Mouse (Mus musculus): Measurements from ENCODE around the gene Ccnd2.

DNA sequence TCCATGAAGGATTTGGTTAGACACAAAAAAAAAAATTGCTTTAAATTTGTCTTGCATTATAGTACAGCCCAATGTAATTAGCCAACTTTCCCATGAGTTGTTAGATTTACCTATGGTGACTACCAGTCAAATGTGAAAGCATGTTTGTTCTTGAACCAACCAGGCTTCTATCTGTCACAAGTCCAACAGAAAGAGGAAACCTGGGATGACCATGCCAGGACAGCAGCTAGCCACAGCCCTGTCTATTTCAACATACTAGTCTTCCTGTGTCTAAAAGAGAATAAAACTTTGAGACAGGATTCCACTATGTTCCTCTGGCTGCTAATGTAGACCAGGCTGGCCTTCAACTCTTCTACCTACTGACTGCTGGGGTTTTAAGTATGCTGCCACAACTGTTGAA, 44.6 kb downstream of the Ccnd2 start:
- TF ChIP-seq CTCF (IDR thresholded peaks at IDR 0.05) (no peak), EP300 (IDR thresholded peaks at IDR 0.05; ENCODE audit: insufficient read depth, low read depth, low read length) (no peak), POLR2A (IDR thresholded peaks at IDR 0.05; ENCODE audit: insufficient read depth, low read depth, low read length) (no peak)
